Mouse (Mus musculus) forebrain, embryonic 14.5 days (tissue): ENCODE measurements around the gene Hdac1. TPM values are rescaled to one million over a fixed set of nuclear protein-coding genes. Genes with fewer than 3 reads are reported as not detected.
A peak's percentile ranks its signal among the peaks of the same experiment; 100 is the strongest.

ENCODE experiments used
- ATAC-seq: fragments of 200-750 bp; cut with Nextera tagmentation; 2 replicates; pipeline ENCODE4 v1.8.0; 2017; ENCODE audit warnings: mild to moderate bottlenecking, moderate library complexity
- DNase-seq: peaks from one replicate; pipeline ENCODE4 v3.0.0-alpha.2; 2015; ENCODE audit warnings: low spot score
- H3K27ac ChIP-seq: fragments of 300-500 bp; sonication (generic); 2 replicates; pipeline ENCODE4 v1.5.1; 2014; ENCODE audit warnings: low read depth, mild to moderate bottlenecking, control low read depth, low read length, moderate library complexity
- H3K27me3 ChIP-seq: fragments of 300-500 bp; sonication (generic); replicated peaks from 2 replicates; pipeline ENCODE4 v1.6.1; 2014; ENCODE audit warnings: low read length, control low read depth, mixed read lengths; ENCODE audit not compliant: control insufficient read depth, insufficient read depth
- H3K36me3 ChIP-seq: fragments of 300-500 bp; sonication (generic); 2 replicates; pipeline ENCODE4 v1.6.1; 2014; ENCODE audit warnings: low read length, control low read depth; ENCODE audit not compliant: control insufficient read depth, insufficient read depth
- H3K4me1 ChIP-seq: fragments of 300-500 bp; sonication (generic); 2 replicates; pipeline ENCODE4 v1.6.1; 2014; ENCODE audit warnings: antibody characterized with exemption, low read length, control low read depth; ENCODE audit not compliant: control insufficient read depth, insufficient read depth
- H3K4me2 ChIP-seq: fragments of 300-500 bp; sonication (generic); 2 replicates; pipeline ENCODE4 v1.6.1; 2014; ENCODE audit warnings: mild to moderate bottlenecking, control low read depth, low read length
- H3K4me3 ChIP-seq: fragments of 300-500 bp; sonication (generic); 2 replicates; pipeline ENCODE4 v1.5.1; 2014; ENCODE audit warnings: low read depth, low read length, control low read depth
- H3K9ac ChIP-seq: fragments of 300-500 bp; sonication (generic); 2 replicates; pipeline ENCODE4 v1.6.1; 2014; ENCODE audit warnings: mild to moderate bottlenecking, low read length, control low read depth, moderate library complexity
- H3K9me3 ChIP-seq: fragments of 300-500 bp; sonication (generic); replicated peaks from 2 replicates; pipeline ENCODE4 v1.6.1; 2016; ENCODE audit warnings: low read length, control low read depth, mixed read lengths; ENCODE audit not compliant: control insufficient read depth
- WGBS: fragments of 180-500 bp; shearing (Covaris S2); extraction: QIAGEN DNeasy Blood & Tissue Kit; methylation state at CpG from one replicate; pipeline ENCODE4 v1.1.7; 2014; 5-methylcytosine and 5-hydroxymethylcytosine counted together
- polyA plus RNA-seq: library from polyadenylated mRNA; unstranded; fragments of >200 nt; fragmentation: Nextera tagmentation; extraction: Ambion mirVana; gene quantifications from 2 replicates; pipeline ENCODE4 v1.2.1, GENCODE M21; 2014

Hdac1 gene
- polyA plus RNA-seq, 1 experiment from 2014 or later = 154 TPM

- Histone ChIP-seq H3K9ac (no peak overlapping the region), H3K4me3 (no peak overlapping the region), H3K9me3 (no peaks in the 10 kb centered on the region), H3K27ac (no peak overlapping the region), H3K36me3 (peaks cover 91% of the 10 kb centered on the region), H3K27me3 (no peaks in the 10 kb centered on the region), H3K4me2 (no peak overlapping the region), H3K4me1 (no peaks in the 10 kb centered on the region)
- 86% methylated on average over 3 of the region's 3 CpGs for WGBS
- ATAC-seq (no peak), DNase-seq (no peak)
These were observed 16.6 kb downstream of the Hdac1 start for GRCm38 (mm10) chr4:129525889-129526288.

GRCm38 (mm10) chr4:129525338-129525737 lies 17.2 kb downstream of the Hdac1 start:
- 92% methylated on average over 5 of the region's 5 CpGs for WGBS
- ATAC-seq = no peak
- H3K9ac ChIP-seq = no peak overlapping the region
- H3K27me3 ChIP-seq = no peaks in the 10 kb centered on the region
- no peak overlapping the region for H3K27ac ChIP-seq
- no peaks in the 10 kb centered on the region for H3K4me1 ChIP-seq
- no peak overlapping the region for H3K4me2 ChIP-seq
- no peak for DNase-seq
- H3K4me3 ChIP-seq = no peak overlapping the region
- H3K36me3 ChIP-seq = peaks cover 89% of the 10 kb centered on the region
- H3K9me3 ChIP-seq = no peaks in the 10 kb centered on the region

- H3K9me3 ChIP-seq = no peaks in the 10 kb centered on the region
- H3K4me3 ChIP-seq = no peak overlapping the region
- H3K4me1 ChIP-seq = 0 out of 2 replicates have a peak, but pooled peaks cover 2% of the 10 kb centered on the region
- DNase-seq (no peak), ATAC-seq (no peak)
- H3K27ac ChIP-seq = no peak overlapping the region
- no peaks in the 10 kb centered on the region for H3K27me3 ChIP-seq
- H3K36me3 ChIP-seq = peaks cover 78% of the 10 kb centered on the region
- no peak overlapping the region for H3K4me2 ChIP-seq
- no peak overlapping the region for H3K9ac ChIP-seq
- WGBS = 92% methylated on average over 8 of the region's 8 CpGs
These were observed 24.0 kb downstream of the Hdac1 start for GRCm38 (mm10) chr4:129518519-129518918.

GRCm38 (mm10) chr4:129516925-129517324 lies 25.6 kb downstream of the Hdac1 start:
- Histone ChIP-seq H3K27ac (no peak overlapping the region), H3K27me3 (no peaks in the 10 kb centered on the region), H3K9me3 (no peaks in the 10 kb centered on the region), H3K4me1 (0 out of 2 replicates have a peak, but pooled peaks cover 2% of the 10 kb centered on the region), H3K4me2 (no peak overlapping the region), H3K36me3 (peaks cover 62% of the 10 kb centered on the region), H3K4me3 (no peak overlapping the region), H3K9ac (no peak overlapping the region)
- ATAC-seq = no peak
- 45% methylated on average over 2 of the region's 2 CpGs for WGBS
- DNase-seq = no peak

- under 1% methylated on average over 28 of the region's 35 CpGs for WGBS
- DNase-seq = peak; percentile 74
- peak overlapping the region; percentile 72 for H3K4me2 ChIP-seq
- H3K27me3 ChIP-seq = no peaks in the 10 kb centered on the region
- H3K9ac ChIP-seq = peak overlapping the region; percentile 100
- H3K36me3 ChIP-seq = peaks cover 44% of the 10 kb centered on the region
- H3K4me1 ChIP-seq = peaks cover 8% of the 10 kb centered on the region; the same call in 1 of the 2 replicates
- peak overlapping the region; percentile 98 for H3K27ac ChIP-seq
- ATAC-seq = peak; percentile 65
- peak overlapping the region; percentile 100 for H3K4me3 ChIP-seq
- no peaks in the 10 kb centered on the region for H3K9me3 ChIP-seq
These were observed 28.1 kb downstream of the Hdac1 start for GRCm38 (mm10) chr4:129514300-129514898.

GRCm38 (mm10) chr4:129513891-129514290 lies 28.6 kb downstream of the Hdac1 start:
- DNase-seq = peak; percentile 39
- H3K9me3 ChIP-seq = no peaks in the 10 kb centered on the region

GRCm38 (mm10) chr4:129513086-129513767 lies 29.3 kb downstream of the Hdac1 start, which contains the start of gene Marcksl1:
TSS of gene Marcksl1 (plus strand) at chr4:129513581.
- peak; percentile 90 for ATAC-seq
- Histone ChIP-seq H3K9ac (peak within 1 kb of the TSS; percentile 100), H3K4me1 (peaks cover 12% of the 10 kb centered on the region; the same call in 1 of the 2 replicates), H3K9me3 (no peaks in the 10 kb centered on the region), H3K36me3 (peaks cover 35% of the 10 kb centered on the region), H3K27ac (peak within 1 kb of the TSS; percentile 98), H3K4me3 (peak within 1 kb of the TSS; percentile 100), H3K4me2 (peak within 1 kb of the TSS; percentile 72), H3K27me3 (no peaks in the 10 kb centered on the region)
- DNase-seq = peak; percentile 94
- WGBS = 5% methylated on average over 46 of the region's 47 CpGs

More at GRCm38 (mm10) chr4:129513891-129514290, 28.6 kb downstream of the Hdac1 start:
- Histone ChIP-seq H3K36me3 (peaks cover 41% of the 10 kb centered on the region), H3K27me3 (no peaks in the 10 kb centered on the region), H3K4me1 (peaks cover 12% of the 10 kb centered on the region; the same call in 1 of the 2 replicates), H3K4me2 (peak overlapping the region; percentile 72), H3K27ac (peak overlapping the region; percentile 98), H3K4me3 (peak overlapping the region; percentile 100), H3K9ac (peak overlapping the region; percentile 100)
- 0% methylated on average over 12 of the region's 57 CpGs for WGBS
- ATAC-seq = peak; percentile 52

- DNase-seq (no peak), ATAC-seq (no peak)
- H3K9me3 ChIP-seq = no peaks in the 10 kb centered on the region
- no peak overlapping the region for H3K4me2 ChIP-seq
- no peaks in the 10 kb centered on the region for H3K27me3 ChIP-seq
- H3K36me3 ChIP-seq = peaks cover 18% of the 10 kb centered on the region
- H3K27ac ChIP-seq = no peak overlapping the region
- peaks cover 12% of the 10 kb centered on the region; the same call in 1 of the 2 replicates for H3K4me1 ChIP-seq
- H3K4me3 ChIP-seq = no peak overlapping the region
- WGBS = 12% methylated on average over 6 of the region's 6 CpGs
- H3K9ac ChIP-seq = 0 out of 2 replicates have a peak overlapping the region, but pooled peaks have one; percentile 5
These were observed 31.0 kb downstream of the Hdac1 start for GRCm38 (mm10) chr4:129511413-129512096.
